In the genomic region with DNA sequence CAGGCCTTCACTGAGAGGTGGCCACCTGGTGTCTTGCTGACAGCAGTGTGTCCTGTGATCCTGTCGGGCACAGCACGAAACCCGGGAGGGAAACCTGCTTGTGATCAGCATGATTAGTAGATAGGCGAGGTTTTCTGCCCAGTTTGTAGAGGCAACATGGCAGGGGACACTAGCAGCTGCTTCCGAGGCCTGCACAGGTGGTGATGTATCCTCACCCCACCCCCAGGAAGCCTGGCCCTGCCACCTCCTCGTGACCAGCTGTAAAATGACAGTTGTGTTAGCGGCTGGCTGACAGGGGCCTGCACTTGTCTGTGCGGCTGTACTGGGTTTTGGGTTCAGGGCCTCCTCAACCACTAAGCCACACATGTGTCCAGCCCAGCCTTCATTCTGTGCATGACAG, we compare ENCODE assay signal across 10 mouse cellular contexts. TPM values are rescaled to one million over a fixed set of nuclear protein-coding genes. Genes with fewer than 3 reads are reported as not detected.
DNase-seq lines count a peak whose midpoint lies in the region; ATAC-seq lines count a peak whose summit lies in the region.
"Had no signal": no experiment of that assay in that cellular context is flagged by ENCODE, and none has a peak within 500 bp of the region (broad histone marks: within the 10 kb centered on the region; RNA-seq: fewer than 3 reads in every experiment).

No protein-coding gene starts in this region.

- intact Hi-C loops in heart, postnatal 14 days (cut with DNase I): loop anchor here (2.0 kb wide), 1 partner anchor 161 kb away; no protein-coding TSS in a partner anchor

- DNase-seq in heart, postnatal 14 days: no peak
- DNase-seq in lung, postnatal 36 days: no peak
- DNase-seq in thymus, postnatal 10 days (ENCODE audit: low spot score in 2 of 2): peak; percentile 63 to 64
- no peak for DNase-seq in adrenal gland, postnatal 10 days
- DNase-seq: kidney, postnatal 14 days had no signal

- no peak for ATAC-seq in heart, embryonic 12.5 days (ENCODE audit: insufficient number of reproducible peaks, low FRiP score)
- no peak for ATAC-seq in lung, embryonic 15.5 days (ENCODE audit: borderline replicate concordance, extremely low read depth, low FRiP score, low TSS enrichment)
- ATAC-seq in intestine, embryonic 16.5 days: no peak; the same call in 1 of the 2 replicates
- ATAC-seq in forebrain, embryonic 15.5 days (replicated peaks): no peak
- ATAC-seq: midbrain, embryonic 13.5 days had no signal

- H3K27me3 ChIP-seq in heart, embryonic 12.5 days (replicated peaks): 0 out of 2 replicates have a peak, but pooled peaks cover 6% of the 10 kb centered on the region
- H3K27me3 ChIP-seq in lung, embryonic 15.5 days: no peaks in the 10 kb centered on the region
- H3K27me3 ChIP-seq in intestine, embryonic 16.5 days (replicated peaks; ENCODE audit: control insufficient read depth, insufficient read depth, low read length): no peaks in the 10 kb centered on the region
- H3K27me3 ChIP-seq in forebrain, embryonic 15.5 days: no peaks in the 10 kb centered on the region

- H3K9me3 ChIP-seq in heart, embryonic 12.5 days (replicated peaks): no peaks in the 10 kb centered on the region
- no peaks in the 10 kb centered on the region for H3K9me3 ChIP-seq in lung, embryonic 15.5 days
- no peaks in the 10 kb centered on the region for H3K9me3 ChIP-seq in intestine, embryonic 16.5 days (ENCODE audit: control insufficient read depth, low read length)
- no peaks in the 10 kb centered on the region for H3K9me3 ChIP-seq in forebrain, embryonic 15.5 days
- H3K9me3 ChIP-seq: midbrain, embryonic 13.5 days had no signal

- WGBS in heart, embryonic 12.5 days: 44% methylated on average over 8 of the region's 8 CpGs
- 57% methylated on average over 8 of the region's 8 CpGs for WGBS in lung, embryonic 15.5 days
- WGBS in intestine, embryonic 16.5 days: 53% methylated on average over 8 of the region's 8 CpGs
- 77% methylated on average over 8 of the region's 8 CpGs for WGBS in forebrain, embryonic 15.5 days

- H3K4me3 ChIP-seq in heart, embryonic 12.5 days: no peak overlapping the region
- peak overlapping the region; percentile 40 for H3K4me3 ChIP-seq in lung, embryonic 15.5 days
- no peak overlapping the region; the same call in 1 of the 2 replicates for H3K4me3 ChIP-seq in intestine, embryonic 16.5 days (ENCODE audit: low read length)
- no peak overlapping the region for H3K4me3 ChIP-seq in forebrain, embryonic 15.5 days
- H3K4me3 ChIP-seq: midbrain, embryonic 13.5 days had no signal

- H3K27ac ChIP-seq in heart, embryonic 12.5 days (ENCODE audit: poor library complexity, severe bottlenecking): no peak overlapping the region
- H3K27ac ChIP-seq in lung, embryonic 15.5 days: no peak overlapping the region
- H3K27ac ChIP-seq in intestine, embryonic 16.5 days (ENCODE audit: low read length): peak overlapping the region; percentile 84
- no peak overlapping the region for H3K27ac ChIP-seq in forebrain, embryonic 15.5 days (replicated peaks)
- H3K27ac ChIP-seq: midbrain, embryonic 13.5 days had no signal

- peak overlapping the region; percentile 74 for H3K4me2 ChIP-seq in heart, embryonic 12.5 days
- H3K4me2 ChIP-seq in lung, embryonic 15.5 days: peak overlapping the region; percentile 70
- H3K4me2 ChIP-seq in intestine, embryonic 16.5 days (ENCODE audit: low read depth, low read length): peak overlapping the region; percentile 62
- H3K4me2 ChIP-seq in forebrain, embryonic 15.5 days (replicated peaks): no peak overlapping the region
- H3K4me2 ChIP-seq: midbrain, embryonic 13.5 days had no signal

- peaks cover 49% of the 10 kb centered on the region for H3K4me1 ChIP-seq in heart, embryonic 12.5 days (replicated peaks)
- peaks cover 70% of the 10 kb centered on the region for H3K4me1 ChIP-seq in lung, embryonic 15.5 days
- peaks cover 47% of the 10 kb centered on the region for H3K4me1 ChIP-seq in intestine, embryonic 16.5 days (ENCODE audit: control insufficient read depth, insufficient read depth, low read length)
- peaks cover 17% of the 10 kb centered on the region for H3K4me1 ChIP-seq in forebrain, embryonic 15.5 days

- peak overlapping the region; percentile 27; the same call in 1 of the 2 replicates for H3K9ac ChIP-seq in heart, embryonic 12.5 days
- 0 out of 2 replicates have a peak overlapping the region, but pooled peaks have one; percentile 36 for H3K9ac ChIP-seq in lung, embryonic 15.5 days
- H3K9ac ChIP-seq in intestine, embryonic 16.5 days (ENCODE audit: low read depth, low read length): peak overlapping the region; percentile 60
- no peak overlapping the region for H3K9ac ChIP-seq in forebrain, embryonic 15.5 days (replicated peaks)
- H3K9ac ChIP-seq: midbrain, embryonic 13.5 days had no signal

- no peaks in the 10 kb centered on the region for H3K36me3 ChIP-seq in heart, embryonic 12.5 days
- H3K36me3 ChIP-seq in lung, embryonic 15.5 days: no peaks in the 10 kb centered on the region
- H3K36me3 ChIP-seq in intestine, embryonic 16.5 days (ENCODE audit: control insufficient read depth, insufficient read depth, low read length): no peaks in the 10 kb centered on the region
- no peaks in the 10 kb centered on the region for H3K36me3 ChIP-seq in forebrain, embryonic 15.5 days
- H3K36me3 ChIP-seq: midbrain, embryonic 13.5 days had no signal

RNA-seq across cellular contexts. Expression of gene Sept9, which starts 34.4 kb away (rescaled TPM):
- polyA plus RNA-seq in heart, embryonic 12.5 days (2016; fragmentation: Nextera tagmentation; extraction: Ambion mirVana): 102 and 103 TPM in 2 replicates
- total RNA-seq in heart, postnatal 14 days (2021): 10 to 100 TPM; 44.6 to 45.7 TPM
- polyA plus RNA-seq in lung, embryonic 15.5 days (2015; fragmentation: Nextera tagmentation; extraction: Ambion mirVana): 141 and 145 TPM in 2 replicates
- 183 and 191 TPM in 2 replicates for polyA plus RNA-seq in intestine, embryonic 16.5 days (2015; fragmentation: Nextera tagmentation; extraction: Ambion mirVana)
- polyA plus RNA-seq in forebrain, embryonic 15.5 days (2015; fragmentation: Nextera tagmentation; extraction: Ambion mirVana): 126 and 128 TPM in 2 replicates
- total RNA-seq in adrenal gland, postnatal 10 days (2021): 100 to 1,000 TPM; 115 to 146 TPM

Comparison
In these comparisons a context has a peak if more than half of its experiments do, and no peak if none do; other contexts are left out.
1. DNase-seq: peak in thymus, postnatal 10 days (2 of 2); none in heart, postnatal 14 days (0 of 2), lung, postnatal 36 days (single experiment) and adrenal gland, postnatal 10 days (single experiment).